Mouse (Mus musculus) midbrain, embryonic 14.5 days (tissue): ENCODE measurements around the gene Serpinb6a. TPM values are rescaled to one million over a fixed set of nuclear protein-coding genes. Genes with fewer than 3 reads are reported as not detected.

ENCODE experiments used
- ATAC-seq: fragments of 200-750 bp; cut with Nextera tagmentation; 2 replicates; pipeline ENCODE4 v1.8.0; 2017; ENCODE audit warnings: moderate number of reproducible peaks, moderate library complexity; ENCODE audit not compliant: low FRiP score, low TSS enrichment
- DNase-seq: peaks from one replicate; pipeline ENCODE4 v3.0.0-alpha.2; 2015
- H3K27ac ChIP-seq: fragments of 300-500 bp; sonication (generic); replicated peaks from 2 replicates; pipeline ENCODE4 v1.5.1; 2014; ENCODE audit warnings: mild to moderate bottlenecking, low read depth, low read length, moderate library complexity
- H3K27me3 ChIP-seq: fragments of 300-500 bp; sonication (generic); 2 replicates; pipeline ENCODE4 v1.6.1; 2014; ENCODE audit warnings: low read length, control low read depth, mixed read lengths; ENCODE audit not compliant: control insufficient read depth, insufficient read depth
- H3K36me3 ChIP-seq: fragments of 300-500 bp; sonication (generic); 2 replicates; pipeline ENCODE4 v1.6.1; 2014; ENCODE audit warnings: low read length, control low read depth; ENCODE audit not compliant: control insufficient read depth, insufficient read depth
- H3K4me1 ChIP-seq: fragments of 300-500 bp; sonication (generic); 2 replicates; pipeline ENCODE4 v1.6.1; 2014; ENCODE audit warnings: mild to moderate bottlenecking, antibody characterized with exemption, low read length, control low read depth; ENCODE audit not compliant: control insufficient read depth, insufficient read depth
- H3K4me2 ChIP-seq: fragments of 300-500 bp; sonication (generic); 2 replicates; pipeline ENCODE4 v1.6.1; 2014; ENCODE audit warnings: mild to moderate bottlenecking, low read length, moderate library complexity
- H3K4me3 ChIP-seq: fragments of 300-500 bp; sonication (generic); replicated peaks from 2 replicates; pipeline ENCODE4 v1.5.1; 2014; ENCODE audit warnings: low read depth, low read length
- H3K9ac ChIP-seq: fragments of 300-500 bp; sonication (generic); replicated peaks from 2 replicates; pipeline ENCODE4 v1.6.1; 2014; ENCODE audit warnings: mild to moderate bottlenecking, low read length, moderate library complexity
- H3K9me3 ChIP-seq: fragments of 300-500 bp; sonication (generic); 2 replicates; pipeline ENCODE4 v1.6.1; 2016; ENCODE audit warnings: low read length, control low read depth, mixed read lengths; ENCODE audit not compliant: control insufficient read depth
- WGBS: fragments of 180-500 bp; shearing (Covaris S2); extraction: QIAGEN DNeasy Blood & Tissue Kit; methylation state at CpG from one replicate; pipeline ENCODE4 v1.1.7; 2014; 5-methylcytosine and 5-hydroxymethylcytosine counted together
- polyA plus RNA-seq: library from polyadenylated mRNA; unstranded; fragments of >200 nt; fragmentation: Nextera tagmentation; extraction: Ambion mirVana; gene quantifications from 2 replicates; pipeline ENCODE4 v1.2.1, GENCODE M21; 2014

The Serpinb6a gene
- polyA plus RNA-seq, 1 experiment from 2014 or later: 40.0 TPM

- no peak for DNase-seq
- Histone ChIP-seq H3K4me3 (no peak overlapping the region), H3K9me3 (no peaks in the 10 kb centered on the region), H3K4me2 (peak overlapping the region; percentile 85), H3K9ac (no peak overlapping the region; the same call in 1 of the 2 replicates), H3K27ac (no peak overlapping the region), H3K36me3 (no peaks in the 10 kb centered on the region), H3K27me3 (no peaks in the 10 kb centered on the region), H3K4me1 (peaks cover 11% of the 10 kb centered on the region)
- WGBS: 38% methylated on average over 8 of the region's 8 CpGs
- ATAC-seq: no peak
Measured at GRCm38 (mm10) chr13:34038901-34039341, 36.3 kb upstream of the Serpinb6a start.

GRCm38 (mm10) chr13:34038056-34038432 is 35.5 kb upstream of the Serpinb6a start:
- peak overlapping the region; percentile 64 for H3K4me3 ChIP-seq
- ATAC-seq (no peak), DNase-seq (peak; percentile 15)
- WGBS: 41% methylated on average over 5 of the region's 5 CpGs
- no peaks in the 10 kb centered on the region for H3K9me3 ChIP-seq
- H3K36me3 ChIP-seq: no peaks in the 10 kb centered on the region
- peak overlapping the region; percentile 85 for H3K4me2 ChIP-seq
- H3K4me1 ChIP-seq: peaks cover 11% of the 10 kb centered on the region
- peak overlapping the region; percentile 89 for H3K9ac ChIP-seq
- H3K27ac ChIP-seq: peak overlapping the region; percentile 87
- H3K27me3 ChIP-seq: no peaks in the 10 kb centered on the region

GRCm38 (mm10) chr13:34037172-34038055 is 34.8 kb upstream of the Serpinb6a start, which contains the start of gene Bphl:
Gene Bphl (plus strand): TSS chr13:34037597.
- under 1% methylated on average over 37 of the region's 37 CpGs for WGBS
- peak; percentile 98 for DNase-seq

GRCm38 (mm10) chr13:34036726-34037125 is 34.1 kb upstream of the Serpinb6a start:
- Histone ChIP-seq H3K4me1 (peaks cover 11% of the 10 kb centered on the region), H3K36me3 (peaks cover 6% of the 10 kb centered on the region), H3K9me3 (no peaks in the 10 kb centered on the region), H3K27ac (peak overlapping the region; percentile 87; the same call in 1 of the 2 replicates), H3K4me2 (no peak overlapping the region), H3K9ac (no peak overlapping the region; the same call in 1 of the 2 replicates), H3K4me3 (no peak overlapping the region), H3K27me3 (no peaks in the 10 kb centered on the region)
- ATAC-seq (no peak), DNase-seq (no peak)
- 83% methylated on average over 5 of the region's 5 CpGs for WGBS

More at GRCm38 (mm10) chr13:34037172-34038055, 34.8 kb upstream of the Serpinb6a start, which contains the start of gene Bphl:
- H3K4me3 ChIP-seq: peak within 1 kb of the TSS; percentile 64
- H3K9ac ChIP-seq: peak within 1 kb of the TSS; percentile 89
- H3K4me1 ChIP-seq: peaks cover 11% of the 10 kb centered on the region
- no peaks in the 10 kb centered on the region for H3K9me3 ChIP-seq
- peak; percentile 95 for ATAC-seq
- peak within 1 kb of the TSS; percentile 87 for H3K27ac ChIP-seq
- no peaks in the 10 kb centered on the region for H3K27me3 ChIP-seq
- peaks cover 5% of the 10 kb centered on the region for H3K36me3 ChIP-seq
- H3K4me2 ChIP-seq: peak within 1 kb of the TSS; percentile 85

- no peak for ATAC-seq
- no peak for DNase-seq
- H3K27me3 ChIP-seq: no peaks in the 10 kb centered on the region
- H3K9ac ChIP-seq: no peak overlapping the region
- H3K9me3 ChIP-seq: no peaks in the 10 kb centered on the region
- no peak overlapping the region for H3K4me2 ChIP-seq
- no peak overlapping the region for H3K4me3 ChIP-seq
- H3K4me1 ChIP-seq: peaks cover 11% of the 10 kb centered on the region
- H3K27ac ChIP-seq: no peak overlapping the region
- 94% methylated on average over 3 of the region's 3 CpGs for WGBS
- peaks cover 6% of the 10 kb centered on the region for H3K36me3 ChIP-seq
Measured at GRCm38 (mm10) chr13:34035424-34035823, 32.8 kb upstream of the Serpinb6a start.

GRCm38 (mm10) chr13:34032041-34032440 is 29.4 kb upstream of the Serpinb6a start:
- no peak overlapping the region for H3K4me2 ChIP-seq
- H3K36me3 ChIP-seq: peaks cover 18% of the 10 kb centered on the region
- no peaks in the 10 kb centered on the region for H3K27me3 ChIP-seq
- H3K4me3 ChIP-seq: no peak overlapping the region
- H3K27ac ChIP-seq: no peak overlapping the region
- ATAC-seq (no peak), DNase-seq (no peak)
- no peaks in the 10 kb centered on the region for H3K9me3 ChIP-seq
- H3K4me1 ChIP-seq: no peaks in the 10 kb centered on the region; the same call in 1 of the 2 replicates
- WGBS: 70% methylated on average over 2 of the region's 2 CpGs
- no peak overlapping the region for H3K9ac ChIP-seq

- H3K27me3 ChIP-seq: no peaks in the 10 kb centered on the region
- H3K9me3 ChIP-seq: no peaks in the 10 kb centered on the region
- WGBS: 87% methylated on average over 2 of the region's 2 CpGs
Measured at GRCm38 (mm10) chr13:34021998-34022397, 19.4 kb upstream of the Serpinb6a start.

GRCm38 (mm10) chr13:34018521-34018920 is 15.9 kb upstream of the Serpinb6a start:
- H3K36me3 ChIP-seq: peaks cover 37% of the 10 kb centered on the region
- H3K4me1 ChIP-seq: no peaks in the 10 kb centered on the region
- no peak overlapping the region for H3K9ac ChIP-seq
- no peak overlapping the region for H3K4me2 ChIP-seq
- H3K27ac ChIP-seq: no peak overlapping the region
- ATAC-seq: no peak
- no peaks in the 10 kb centered on the region for H3K27me3 ChIP-seq
- no peak for DNase-seq
- WGBS: 84% methylated on average over 1 of the region's 1 CpGs
- no peak overlapping the region for H3K4me3 ChIP-seq
- no peaks in the 10 kb centered on the region for H3K9me3 ChIP-seq

More at GRCm38 (mm10) chr13:34021998-34022397, 19.4 kb upstream of the Serpinb6a start:
- ATAC-seq (no peak), DNase-seq (no peak)
- Histone ChIP-seq H3K4me2 (no peak overlapping the region), H3K4me1 (no peaks in the 10 kb centered on the region), H3K36me3 (peaks cover 23% of the 10 kb centered on the region), H3K9ac (no peak overlapping the region), H3K27ac (no peak overlapping the region), H3K4me3 (no peak overlapping the region)
